Mouse (Mus musculus): Measurements from ENCODE around the gene Mustn1. TPM values are rescaled to one million over a fixed set of nuclear protein-coding genes. Genes with fewer than 3 reads are reported as not detected.

Gene Mustn1
- total RNA-seq, 2 experiments from 2014 or later: 0.91 TPM; not detected in 1

Other genes starting within 250 kb of the Mustn1 start
- gene Rft1, start 224.8 kb upstream of the Mustn1 start, total RNA-seq (2015): 7.4 and 11.0 TPM in 2 replicates
- gene Rft1, start 224.8 kb upstream of the Mustn1 start, total RNA-seq (2017): 12.8 TPM in 2 replicates
- 6.5 and 7.0 TPM in 2 replicates for gene Sfmbt1, start 164.4 kb upstream of the Mustn1 start, total RNA-seq (2015)
- gene Sfmbt1, start 164.4 kb upstream of the Mustn1 start, total RNA-seq (2017): 7.3 and 7.6 TPM in 2 replicates
- 7.9 and 9.0 TPM in 2 replicates for gene Tmem110, start 53.6 kb upstream of the Mustn1 start, total RNA-seq (2015)
- gene Tmem110, start 53.6 kb upstream of the Mustn1 start, total RNA-seq (2017): 12.0 and 12.2 TPM in 2 replicates
- not detected in 2 replicates for gene Itih4, start 7.3 kb downstream of the Mustn1 start, total RNA-seq (2015)
- not detected in 2 replicates for gene Itih4, start 7.3 kb downstream of the Mustn1 start, total RNA-seq (2017)
- gene Itih3, start 44.6 kb downstream of the Mustn1 start, total RNA-seq (2015): not detected in 2 replicates
- gene Itih3, start 44.6 kb downstream of the Mustn1 start, total RNA-seq (2017): not detected in 2 replicates
- gene Itih1, start 64.1 kb downstream of the Mustn1 start, total RNA-seq (2015): not detected in 2 replicates
- not detected in 2 replicates for gene Itih1, start 64.1 kb downstream of the Mustn1 start, total RNA-seq (2017)
- 4.3 and 4.9 TPM in 2 replicates for gene Nek4, start 72.2 kb downstream of the Mustn1 start, total RNA-seq (2015)
- gene Nek4, start 72.2 kb downstream of the Mustn1 start, total RNA-seq (2017): 5.2 and 7.6 TPM in 2 replicates
- 22.8 and 32.1 TPM in 2 replicates for gene Glt8d1, start 122.2 kb downstream of the Mustn1 start, total RNA-seq (2015)
- 20.2 and 28.3 TPM in 2 replicates for gene Glt8d1, start 122.2 kb downstream of the Mustn1 start, total RNA-seq (2017)
- gene Spcs1, start 122.5 kb downstream of the Mustn1 start, total RNA-seq (2015): 179 and 205 TPM in 2 replicates
- gene Spcs1, start 122.5 kb downstream of the Mustn1 start, total RNA-seq (2017): 80.1 and 82.1 TPM in 2 replicates
- 73.6 and 77.6 TPM in 2 replicates for gene Pbrm1, start 139.9 kb downstream of the Mustn1 start, total RNA-seq (2015)
- gene Pbrm1, start 139.9 kb downstream of the Mustn1 start, total RNA-seq (2017): 63.1 and 71.9 TPM in 2 replicates
- gene Gnl3, start 140.0 kb downstream of the Mustn1 start, total RNA-seq (2015): 45.8 and 55.3 TPM in 2 replicates
- 48.6 and 60.6 TPM in 2 replicates for gene Gnl3, start 140.0 kb downstream of the Mustn1 start, total RNA-seq (2017)
- gene Smim4, start 249.8 kb downstream of the Mustn1 start, total RNA-seq (2015): 65.2 and 73.3 TPM in 2 replicates
- 34.8 and 42.5 TPM in 2 replicates for gene Smim4, start 249.8 kb downstream of the Mustn1 start, total RNA-seq (2017)